Mouse (Mus musculus) thymus, adult 2 months (tissue): ENCODE results near the gene Plekhg6. TPM values are rescaled to one million over a fixed set of nuclear protein-coding genes. Genes with fewer than 3 reads are reported as not detected.

Source experiments
- DNase-seq: peaks from one replicate; pipeline ENCODE4 v3.0.0; 2021
- H3K27ac ChIP-seq: fragments of 200-500 bp; 2 replicates; pipeline ENCODE4 v1.5.1; 2012; ENCODE audit warnings: low read length, control low read depth; ENCODE audit not compliant: control insufficient read depth, insufficient read depth
- H3K27me3 ChIP-seq: fragments of 200-500 bp; 2 replicates; pipeline ENCODE4 v1.6.1; 2012; ENCODE audit warnings: mild to moderate bottlenecking, low read length, moderate library complexity, mixed read lengths; ENCODE audit not compliant: control insufficient read depth, insufficient read depth
- H3K36me3 ChIP-seq: fragments of 200-500 bp; 2 replicates; pipeline ENCODE4 v1.6.1; 2012; ENCODE audit warnings: mild to moderate bottlenecking, low read length, moderate library complexity; ENCODE audit not compliant: control insufficient read depth, insufficient read depth
- H3K4me1 ChIP-seq: fragments of 200-500 bp; replicated peaks from 2 replicates; pipeline ENCODE4 v1.6.1; 2012; ENCODE audit warnings: low read length; ENCODE audit not compliant: control insufficient read depth, insufficient read depth
- H3K4me3 ChIP-seq: fragments of 200-500 bp; 2 replicates; pipeline ENCODE4 v1.5.1; 2012; ENCODE audit warnings: mild to moderate bottlenecking, low read length, control low read depth, moderate library complexity; ENCODE audit not compliant: control insufficient read depth, insufficient read depth
- CTCF ChIP-seq: fragments of 200-500 bp; IDR thresholded peaks from 2 replicates; pipeline ENCODE4 v1.5.1; 2012; ENCODE audit warnings: mild to moderate bottlenecking, control low read depth, low read length, moderate library complexity, borderline replicate concordance; ENCODE audit not compliant: control insufficient read depth, poor library complexity, insufficient read depth; ENCODE audit errors: extremely low read depth
- POLR2A ChIP-seq: fragments of 200-500 bp; IDR thresholded peaks from 2 replicates; pipeline ENCODE4 v1.6.1; 2012; ENCODE audit warnings: mild to moderate bottlenecking, low read length, control low read depth, moderate library complexity; ENCODE audit not compliant: control insufficient read depth, poor library complexity, insufficient read depth; ENCODE audit errors: extremely low read depth
- WGBS: fragments of 180-500 bp; shearing (Covaris S2); methylation state at CpG from one replicate; pipeline ENCODE4 v1.1.7; 2018; 5-methylcytosine and 5-hydroxymethylcytosine counted together
- polyA plus RNA-seq: library from polyadenylated mRNA; depleted of rRNA; stranded (reverse); fragments of >200 nt; gene quantifications from 2 replicates; pipeline ENCODE4 v1.2.3, GENCODE M21; 2012

Gene Plekhg6
- polyA plus RNA-seq, 1 experiment, result 2.5 TPM

DNA sequence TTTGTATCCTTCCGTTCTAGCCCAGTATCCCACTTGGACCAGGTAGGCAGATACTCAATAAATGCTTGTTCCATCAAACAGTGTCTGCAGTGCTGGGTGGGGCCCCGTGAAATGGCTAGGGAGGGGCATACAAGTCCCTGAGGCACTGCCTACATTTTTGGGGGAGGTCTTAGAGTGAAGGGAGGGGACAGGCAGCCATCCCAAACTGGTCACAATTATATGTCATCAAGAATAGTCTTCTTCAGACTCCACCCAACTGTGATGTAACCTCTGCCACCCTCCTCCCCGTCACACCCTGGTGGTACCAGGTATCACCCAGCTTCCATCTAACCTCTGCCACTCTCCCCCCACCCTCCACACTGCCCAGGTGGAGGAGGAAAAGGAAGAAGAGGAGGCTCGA lies 35.7 kb downstream of the Plekhg6 start:
- Histone ChIP-seq H3K4me3 (no peak overlapping the region), H3K36me3 (no peaks in the 10 kb centered on the region), H3K27me3 (no peaks in the 10 kb centered on the region), H3K4me1 (peaks cover 42% of the 10 kb centered on the region), H3K27ac (no peak overlapping the region)
- DNase-seq, result no peak
- WGBS, result 78% methylated on average over 4 of the region's 4 CpGs
- TF ChIP-seq POLR2A (no peak), CTCF (no peak)

DNA sequence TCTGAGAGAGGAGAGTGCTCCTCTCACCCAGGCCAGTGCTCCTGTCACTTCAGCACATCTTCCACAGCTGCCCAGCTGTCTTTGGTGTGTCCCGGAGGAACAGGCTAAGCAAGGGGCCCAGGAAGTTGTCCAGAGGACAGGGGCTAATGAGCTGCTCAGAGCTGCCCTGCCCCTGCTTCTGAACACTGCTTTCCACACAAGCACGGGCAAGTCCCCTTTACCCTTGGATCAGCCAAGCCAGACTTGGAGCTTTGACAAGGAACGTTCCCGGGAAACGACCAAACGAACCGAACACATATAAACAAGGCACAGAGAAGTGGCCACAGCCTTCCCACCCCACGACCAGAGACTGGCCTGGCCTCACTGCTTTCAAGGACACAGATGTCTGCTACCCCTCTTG lies 36.5 kb downstream of the Plekhg6 start:
- no peak for TF ChIP-seq POLR2A
- 0 out of 2 replicates have a peak, but pooled peaks have one; percentile 13 for TF ChIP-seq CTCF
- H3K36me3 ChIP-seq, result no peaks in the 10 kb centered on the region
- H3K27ac ChIP-seq, result no peak overlapping the region
- peaks cover 43% of the 10 kb centered on the region for H3K4me1 ChIP-seq
- WGBS, result 96% methylated on average over 8 of the region's 8 CpGs
- H3K27me3 ChIP-seq, result no peaks in the 10 kb centered on the region
- H3K4me3 ChIP-seq, result no peak overlapping the region
- DNase-seq, result no peak

DNA sequence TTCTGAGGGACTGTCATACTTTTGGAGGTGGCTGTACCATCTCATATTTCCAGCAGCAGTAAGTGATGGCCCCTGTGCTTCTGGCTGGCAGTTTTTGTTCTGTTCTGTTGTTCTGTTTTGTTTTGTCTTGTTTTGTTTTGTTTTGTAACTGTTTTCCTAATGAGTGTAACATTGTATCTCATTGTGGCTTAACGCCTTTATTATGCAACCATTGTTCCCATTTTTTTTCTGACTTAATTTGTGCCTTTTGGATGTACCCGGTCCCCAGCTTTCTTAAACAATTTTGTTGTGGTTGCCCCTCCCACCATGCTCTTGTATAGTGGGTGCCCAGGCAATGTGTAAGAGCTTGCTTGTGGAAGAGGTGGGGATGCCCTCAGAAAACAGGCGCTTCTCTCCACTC lies 38.4 kb downstream of the Plekhg6 start:
- TF ChIP-seq POLR2A (no peak), CTCF (no peak)
- Histone ChIP-seq H3K36me3 (no peaks in the 10 kb centered on the region), H3K27ac (no peak overlapping the region), H3K4me1 (peaks cover 37% of the 10 kb centered on the region), H3K27me3 (no peaks in the 10 kb centered on the region), H3K4me3 (no peak overlapping the region)
- no peak for DNase-seq
- WGBS, result 85% methylated on average over 3 of the region's 3 CpGs

DNA sequence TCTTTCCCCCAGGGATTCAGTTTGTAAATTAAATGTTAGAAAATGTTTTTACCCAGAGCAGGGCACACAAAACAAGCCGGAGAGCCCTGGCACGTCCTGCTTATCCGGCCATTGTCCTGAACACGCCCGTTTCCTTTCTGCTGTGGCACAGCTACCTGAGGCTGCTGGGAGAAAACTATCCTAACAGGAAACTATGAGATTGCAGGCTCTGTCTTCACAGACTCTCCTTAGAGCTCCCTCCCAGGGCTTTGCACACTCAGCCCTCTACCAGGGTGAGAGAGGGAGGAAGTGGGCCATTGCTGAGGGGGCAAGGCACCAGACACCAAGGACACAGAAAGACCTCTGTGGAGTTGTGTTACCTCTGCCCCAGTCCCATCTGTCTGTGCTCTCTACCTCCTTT lies 40.3 kb downstream of the Plekhg6 start:
- Histone ChIP-seq H3K27ac (peak overlapping the region; percentile 21; the same call in 1 of the 2 replicates), H3K4me1 (peaks cover 29% of the 10 kb centered on the region), H3K4me3 (no peak overlapping the region), H3K36me3 (no peaks in the 10 kb centered on the region), H3K27me3 (no peaks in the 10 kb centered on the region)
- DNase-seq, result no peak
- 62% methylated on average over 5 of the region's 5 CpGs for WGBS
- TF ChIP-seq CTCF (no peak), POLR2A (no peak)

DNA sequence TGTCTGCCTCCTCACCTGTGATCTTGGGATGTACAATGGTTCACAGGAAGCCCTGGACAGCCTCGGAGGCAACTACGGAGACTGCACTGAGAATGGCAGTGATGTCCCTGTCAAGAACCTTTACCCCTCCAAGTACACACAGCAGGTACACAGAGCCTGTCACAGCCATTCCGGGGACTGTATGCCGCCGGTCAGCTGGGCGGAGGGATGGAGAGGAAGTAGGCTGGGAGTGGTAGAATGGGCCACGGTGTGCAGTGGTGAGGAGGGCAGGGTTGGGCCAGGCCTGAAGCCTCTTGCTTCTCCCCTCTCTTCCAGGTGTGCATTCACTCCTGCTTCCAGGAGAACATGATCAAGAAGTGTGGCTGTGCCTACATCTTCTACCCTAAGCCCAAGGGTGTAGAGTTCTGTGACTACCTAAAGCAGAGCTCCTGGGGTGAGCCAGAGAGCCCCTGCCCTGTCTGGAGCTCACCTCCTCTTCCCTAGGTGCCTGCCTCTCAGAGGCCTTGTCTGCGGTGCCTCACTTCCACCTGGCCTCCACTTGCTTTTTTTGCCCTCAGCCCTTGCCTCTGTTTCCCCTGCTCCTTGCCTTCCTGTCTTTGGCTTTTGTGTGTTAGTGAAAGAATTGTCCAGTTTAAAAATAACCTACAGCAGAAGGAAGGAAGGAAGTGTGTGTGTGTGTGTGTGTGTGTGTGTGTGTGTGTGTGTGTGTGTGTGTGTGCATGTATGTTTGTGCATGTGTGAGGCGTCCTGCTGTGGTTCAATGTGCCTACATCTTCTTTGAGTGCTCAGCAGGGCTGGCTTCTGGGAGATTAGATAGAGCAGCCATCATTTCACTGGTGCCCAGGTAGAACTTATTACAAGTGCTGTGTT lies 41.6 kb downstream of the Plekhg6 start:
- DNase-seq, result no peak
- H3K4me1 ChIP-seq, result peaks cover 24% of the 10 kb centered on the region
- peak overlapping the region; percentile 26; the same call in 1 of the 2 replicates for H3K27ac ChIP-seq
- no peak overlapping the region for H3K4me3 ChIP-seq
- H3K36me3 ChIP-seq, result no peaks in the 10 kb centered on the region
- 58% methylated on average over 9 of the region's 9 CpGs for WGBS
- TF ChIP-seq POLR2A (no peak), CTCF (no peak)
- H3K27me3 ChIP-seq, result no peaks in the 10 kb centered on the region

DNA sequence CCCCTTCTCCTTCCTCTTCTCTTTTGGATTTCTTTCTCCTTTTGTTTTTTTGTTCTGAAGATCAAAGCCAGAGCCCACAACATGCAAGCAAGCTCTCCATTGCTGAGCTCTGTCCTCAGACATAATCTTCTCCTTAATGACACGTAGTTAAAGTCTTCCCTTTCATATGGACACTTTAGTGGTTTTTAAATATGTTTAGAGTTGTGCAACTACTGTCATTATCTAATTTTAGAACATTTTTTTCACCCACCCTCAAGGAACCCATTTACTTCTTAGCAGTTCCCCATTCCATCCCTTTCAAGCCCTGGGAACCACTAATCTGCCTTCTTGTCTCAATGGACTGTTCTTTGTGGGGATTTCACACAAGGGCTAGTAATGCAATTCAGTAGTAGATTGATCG lies 46.2 kb downstream of the Plekhg6 start:
- 61% methylated on average over 2 of the region's 2 CpGs for WGBS
- no peak overlapping the region for H3K27ac ChIP-seq
- H3K4me3 ChIP-seq, result no peak overlapping the region
- no peaks in the 10 kb centered on the region for H3K36me3 ChIP-seq
- no peak for DNase-seq
- TF ChIP-seq CTCF, result no peak
- no peak for TF ChIP-seq POLR2A
- no peaks in the 10 kb centered on the region for H3K27me3 ChIP-seq
- peaks cover 14% of the 10 kb centered on the region for H3K4me1 ChIP-seq
